Mouse (Mus musculus) induced T-regulatory cell, adult 2 months (primary cell): ENCODE measurements around the gene Chid1.
A peak's percentile ranks its signal among the peaks of the same experiment; 100 is the strongest.

Source experiments
- DNase-seq: peaks from one replicate; pipeline ENCODE4 v3.0.0-alpha.2; 2012; ENCODE audit warnings: low read depth

The Chid1 gene

GRCm38 (mm10) chr7:141475805-141476158, 63.9 kb downstream of the Chid1 start:
- no peak for DNase-seq

- DNase-seq, result peak; percentile 93
Observed at GRCm38 (mm10) chr7:141475011-141475804, 64.4 kb downstream of the Chid1 start, which contains the start of the genes Polr2l and Tspan4. Polr2l (minus strand) TSS chr7:141475132. Tspan4 (plus strand) TSS chr7:141475240.

- no peak for DNase-seq
Observed at GRCm38 (mm10) chr7:141474160-141474559, 65.5 kb downstream of the Chid1 start.

- no peak for DNase-seq
Observed at GRCm38 (mm10) chr7:141472763-141473162, 66.9 kb downstream of the Chid1 start.

- DNase-seq, result no peak
Observed at GRCm38 (mm10) chr7:141472226-141472625, 67.4 kb downstream of the Chid1 start.

GRCm38 (mm10) chr7:141471236-141471635, 68.4 kb downstream of the Chid1 start:
- DNase-seq, result no peak

- no peak for DNase-seq
Observed at GRCm38 (mm10) chr7:141470637-141470944, 69.1 kb downstream of the Chid1 start.

- DNase-seq, result no peak
Observed at GRCm38 (mm10) chr7:141469901-141470636, 69.6 kb downstream of the Chid1 start.

- DNase-seq, result no peak
Observed at GRCm38 (mm10) chr7:141469352-141469751, 70.3 kb downstream of the Chid1 start.

GRCm38 (mm10) chr7:141468522-141469211, 71.0 kb downstream of the Chid1 start:
- peak; percentile 75 for DNase-seq

- DNase-seq, result no peak
Observed at GRCm38 (mm10) chr7:141468164-141468521, 71.5 kb downstream of the Chid1 start.

- DNase-seq, result peak; percentile 87
Observed at GRCm38 (mm10) chr7:141467230-141468030, 72.2 kb downstream of the Chid1 start, which contains the start of gene Cd151. Cd151 (plus strand) TSS chr7:141467392.

- DNase-seq, result no peak
Observed at GRCm38 (mm10) chr7:141466607-141467148, 73.0 kb downstream of the Chid1 start.

- no peak for DNase-seq
Observed at GRCm38 (mm10) chr7:141466045-141466394, 73.6 kb downstream of the Chid1 start.

GRCm38 (mm10) chr7:141465388-141466044, 74.1 kb downstream of the Chid1 start:
- DNase-seq, result no peak

GRCm38 (mm10) chr7:141464603-141465201, 75.0 kb downstream of the Chid1 start:
- DNase-seq, result peak; percentile 47

GRCm38 (mm10) chr7:141463824-141464602, 75.6 kb downstream of the Chid1 start:
- no peak for DNase-seq

GRCm38 (mm10) chr7:141462333-141462821, 77.3 kb downstream of the Chid1 start:
- no peak for DNase-seq

- DNase-seq, result no peak
Observed at GRCm38 (mm10) chr7:141461521-141462332, 77.9 kb downstream of the Chid1 start.
